ENCODE assay signal across 7 mouse cellular contexts in the genomic region with DNA sequence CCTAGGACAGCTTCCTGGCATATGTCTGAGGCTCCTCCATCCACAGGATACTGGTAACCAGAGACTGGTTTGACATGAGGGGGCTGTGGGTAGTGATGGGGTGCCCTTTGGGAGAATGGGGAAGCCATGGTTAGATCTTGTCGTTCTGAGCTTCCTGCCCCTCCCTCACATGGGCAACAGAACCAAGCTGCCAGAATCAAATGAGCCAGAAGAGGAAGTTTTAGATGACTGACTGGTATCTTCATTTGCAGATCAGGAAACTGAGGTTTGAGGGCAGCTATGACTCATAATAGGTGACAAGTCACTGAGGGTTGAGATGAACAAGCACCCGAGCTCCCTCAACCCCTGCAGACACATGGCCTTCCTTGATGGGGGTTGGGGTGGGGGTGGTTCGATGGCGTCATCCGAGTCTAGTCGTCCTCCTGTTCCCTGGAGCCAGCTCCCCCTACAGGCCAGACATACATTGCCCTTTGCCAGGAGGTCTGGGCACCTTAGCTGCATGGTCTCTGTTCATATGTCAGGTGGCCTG.
DNase-seq lines count a peak whose midpoint lies in the region; ATAC-seq and TF ChIP-seq lines count a peak whose summit lies in the region.

No protein-coding gene starts in this region.

- TF ChIP-seq CTCF in layer of hippocampus, adult 2 months (conservative IDR thresholded peaks at IDR 0.05) = peak; percentile 59

- H3K4me3 ChIP-seq in layer of hippocampus, adult 2 months = no peak overlapping the region

- ATAC-seq in common myeloid progenitor, adult 5-6 weeks (replicated peaks; ENCODE audit: low read depth, poor library complexity, severe bottlenecking) = peak; percentile 82
- ATAC-seq in megakaryocyte, adult 5-6 weeks (ENCODE audit: poor library complexity, severe bottlenecking) = peak; percentile 81

- no peak overlapping the region for H3K27ac ChIP-seq in layer of hippocampus, adult 2 months

- DNase-seq in layer of hippocampus, adult 2 months (ENCODE audit: low spot score in 2 of 2) = no peak
- DNase-seq in layer of hippocampus, postnatal 36 days = no peak
- peak; percentile 44 for DNase-seq in ES-CJ7 (ENCODE audit: low read depth, low spot score)
- peak; percentile 74 to 82 for DNase-seq in thymus, postnatal 36 days
- no peak for DNase-seq in urinary bladder, adult 2 months (ENCODE audit: low spot score)

Comparison
In these comparisons a context has a peak if more than half of its experiments do, and no peak if none do; other contexts are left out.
1. DNase-seq: peak in ES-CJ7 (single experiment) and thymus, postnatal 36 days (2 of 2); none in layer of hippocampus, adult 2 months (0 of 2), layer of hippocampus, postnatal 36 days (0 of 2) and urinary bladder, adult 2 months (single experiment).